Mouse (Mus musculus) cortical plate, adult 2 months (tissue): ENCODE results near the gene Myo1g.

Experiments used
- CTCF ChIP-seq: fragments of 200-500 bp; IDR thresholded peaks from 2 replicates; pipeline ENCODE4 v1.5.1; 2011; ENCODE audit warnings: mild to moderate bottlenecking, control low read depth, low read length; ENCODE audit not compliant: insufficient read depth; ENCODE audit errors: extremely low read depth
- POLR2A ChIP-seq: fragments of 200-500 bp; IDR thresholded peaks from 2 replicates; pipeline ENCODE4 v1.6.1; 2011; ENCODE audit warnings: mild to moderate bottlenecking, low read length, control low read depth; ENCODE audit not compliant: insufficient read depth; ENCODE audit errors: extremely low read depth

- TF ChIP-seq CTCF (no peak), POLR2A (no peak)
Measured at GRCm38 (mm10) chr11:6489257-6489656, 31.5 kb downstream of the Myo1g start.
